Mouse (Mus musculus): ENCODE measurements around the gene 4931429L15Rik. TPM values are rescaled to one million over a fixed set of nuclear protein-coding genes. Genes with fewer than 3 reads are reported as not detected.

4931429L15Rik gene
- not detected in 2 replicates for polyA plus RNA-seq (2015; fragmentation: Nextera tagmentation; extraction: Ambion mirVana)

GRCm38 (mm10) chr9:46319886-46320285 is at the start of gene 4931429L15Rik:
Gene 4931429L15Rik (minus strand): TSS chr9:46319986.

GRCm38 (mm10) chr9:46282631-46283436 is 37.0 kb downstream of the 4931429L15Rik start, which contains the start of gene Bud13:
Gene Bud13 (plus strand): TSS chr9:46283008.

GRCm38 (mm10) chr9:46272677-46273454 is 46.9 kb downstream of the 4931429L15Rik start, which contains the start of gene Zpr1:
Gene Zpr1 (plus strand): TSS chr9:46273064.

GRCm38 (mm10) chr9:46268343-46268873 is 51.4 kb downstream of the 4931429L15Rik start, which contains the start of gene Apoa5:
Gene Apoa5 (plus strand): TSS chr9:46268633.

Other genes starting within 250 kb of the 4931429L15Rik start
- gene Apoa1, start 91.4 kb downstream of the 4931429L15Rik start, polyA plus RNA-seq (2015; fragmentation: Nextera tagmentation; extraction: Ambion mirVana): 5.6 and 23.8 TPM in 2 replicates
- 0.36 TPM in 1 of 2 replicates, not detected in the other for gene Apoc3, start 84.3 kb downstream of the 4931429L15Rik start, polyA plus RNA-seq (2015; fragmentation: Nextera tagmentation; extraction: Ambion mirVana)
- 0.08 and 0.24 TPM in 2 replicates for gene Apoa4, start 79.3 kb downstream of the 4931429L15Rik start, polyA plus RNA-seq (2015; fragmentation: Nextera tagmentation; extraction: Ambion mirVana)
- 0.79 TPM in 1 of 2 replicates, not detected in the other for gene Apoa5, start 51.4 kb downstream of the 4931429L15Rik start, polyA plus RNA-seq (2015; fragmentation: Nextera tagmentation; extraction: Ambion mirVana)
- 31.5 and 34.4 TPM in 2 replicates for gene Zpr1, start 46.9 kb downstream of the 4931429L15Rik start, polyA plus RNA-seq (2015; fragmentation: Nextera tagmentation; extraction: Ambion mirVana)
- gene Bud13, start 37.0 kb downstream of the 4931429L15Rik start, polyA plus RNA-seq (2015; fragmentation: Nextera tagmentation; extraction: Ambion mirVana): 7.7 and 8.6 TPM in 2 replicates